Mouse (Mus musculus): Measurements from ENCODE around the gene Prox2. TPM values are rescaled to one million over a fixed set of nuclear protein-coding genes. Genes with fewer than 3 reads are reported as not detected.

The Prox2 gene
- polyA plus RNA-seq, 1 experiment from 2014 or later, result 2.4 TPM

DNA sequence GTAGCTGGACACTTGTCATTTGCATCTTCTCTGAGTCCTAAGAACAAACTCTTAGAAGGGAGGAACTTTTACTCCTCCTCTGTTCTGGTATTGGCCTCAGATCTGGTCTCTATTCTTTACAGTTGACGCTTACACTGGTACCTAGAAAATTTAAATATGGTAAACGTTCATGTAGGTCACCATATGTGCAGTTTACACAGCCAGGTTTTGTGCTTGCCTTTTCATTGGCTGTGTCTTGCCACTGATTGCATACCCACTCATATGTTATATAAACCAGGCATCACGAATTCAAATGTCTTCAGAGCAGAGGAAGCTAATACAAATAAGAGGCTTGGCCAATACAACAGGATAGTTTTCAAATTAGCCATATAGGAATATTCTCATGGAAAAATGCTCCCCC is 33.5 kb downstream of the Prox2 start:
- Histone ChIP-seq H3K27me3 (no peaks in the 10 kb centered on the region), H3K4me1 (no peaks in the 10 kb centered on the region), H3K27ac (no peak overlapping the region), H3K4me2 (no peak overlapping the region), H3K9ac (no peak overlapping the region), H3K4me3 (no peak overlapping the region), H3K36me3 (ENCODE audit: poor library complexity, severe bottlenecking) (peaks cover 29% of the 10 kb centered on the region), H3K9me3 (replicated peaks) (no peaks in the 10 kb centered on the region)
- ATAC-seq, result no peak
- 93% methylated on average over 3 of the region's 3 CpGs for WGBS

DNA sequence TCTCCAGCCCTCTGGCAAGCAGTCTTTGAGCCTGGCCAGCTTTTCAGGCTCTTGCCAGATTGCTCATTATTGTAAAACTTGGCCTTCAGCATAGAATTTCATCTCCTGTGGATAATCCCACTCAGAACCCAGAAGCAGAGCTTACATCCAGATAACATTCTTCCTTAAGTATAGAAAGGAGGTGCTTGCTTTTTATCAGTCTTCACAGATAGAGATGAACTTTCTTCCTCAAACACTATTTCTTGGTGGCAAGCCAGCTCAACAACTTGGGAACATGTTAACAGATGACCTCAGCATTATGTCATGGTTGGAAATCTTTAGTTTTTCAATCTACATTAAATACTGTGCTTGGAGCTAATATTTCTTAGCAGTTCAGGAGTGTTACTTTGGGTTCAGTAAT is 39.5 kb downstream of the Prox2 start:
- peaks cover 63% of the 10 kb centered on the region for H3K36me3 ChIP-seq (ENCODE audit: poor library complexity, severe bottlenecking)
- H3K4me2 ChIP-seq, result no peak overlapping the region
- no peak overlapping the region for H3K27ac ChIP-seq
- no peaks in the 10 kb centered on the region for H3K27me3 ChIP-seq
- no peaks in the 10 kb centered on the region for H3K9me3 ChIP-seq (replicated peaks)
- H3K9ac ChIP-seq, result no peak overlapping the region
- H3K4me1 ChIP-seq, result no peaks in the 10 kb centered on the region
- no peak for ATAC-seq
- no peak overlapping the region for H3K4me3 ChIP-seq

DNA sequence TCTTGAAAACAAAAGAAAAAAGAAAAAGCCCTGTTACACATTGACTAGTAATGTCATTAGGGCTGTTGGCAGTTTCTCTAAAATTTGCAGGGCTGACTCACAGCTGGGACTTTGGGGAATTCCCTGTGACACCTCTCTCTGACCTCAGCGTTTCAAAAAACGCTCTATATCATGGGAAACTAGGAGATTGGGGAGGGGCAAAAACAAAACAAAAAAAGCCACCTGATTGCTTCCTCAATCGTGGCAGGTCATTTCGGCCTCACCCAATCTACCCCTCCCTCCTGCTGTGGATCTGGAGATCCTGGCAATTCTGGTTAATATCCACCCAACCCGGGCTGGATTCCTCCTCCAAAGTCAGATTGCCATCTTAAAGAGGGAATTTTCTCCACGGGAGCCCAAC is 59.3 kb downstream of the Prox2 start:
- ATAC-seq, result no peak
- no peak overlapping the region for H3K4me3 ChIP-seq
- no peak overlapping the region for H3K9ac ChIP-seq
- no peaks in the 10 kb centered on the region for H3K27me3 ChIP-seq
- H3K27ac ChIP-seq, result no peak overlapping the region
- 86% methylated on average over 6 of the region's 6 CpGs for WGBS
- no peaks in the 10 kb centered on the region for H3K9me3 ChIP-seq (replicated peaks)
- H3K4me1 ChIP-seq, result no peaks in the 10 kb centered on the region
- no peak overlapping the region for H3K4me2 ChIP-seq
- H3K36me3 ChIP-seq (ENCODE audit: poor library complexity, severe bottlenecking), result peaks cover 65% of the 10 kb centered on the region

Other genes with a start within 250 kb of the Prox2 start
- gene Ltbp2, start 234.2 kb downstream of the Prox2 start, polyA plus RNA-seq (2015; fragmentation: Nextera tagmentation; extraction: Ambion mirVana), result 0.13 TPM in 1 of 2 replicates, not detected in the other
- 146 and 167 TPM in 2 replicates for gene Fcf1, start 139.9 kb downstream of the Prox2 start, polyA plus RNA-seq (2015; fragmentation: Nextera tagmentation; extraction: Ambion mirVana)
- gene Arel1, start 139.9 kb downstream of the Prox2 start, polyA plus RNA-seq (2015; fragmentation: Nextera tagmentation; extraction: Ambion mirVana), result 22.1 and 26.7 TPM in 2 replicates
- gene Ylpm1, start 114.4 kb downstream of the Prox2 start, polyA plus RNA-seq (2015; fragmentation: Nextera tagmentation; extraction: Ambion mirVana), result 41.6 and 45.1 TPM in 2 replicates
- gene Dlst, start 74 bp upstream of the Prox2 start, polyA plus RNA-seq (2015; fragmentation: Nextera tagmentation; extraction: Ambion mirVana), result 94.2 and 109 TPM in 2 replicates
- gene Rps6kl1, start 40.5 kb upstream of the Prox2 start, polyA plus RNA-seq (2015; fragmentation: Nextera tagmentation; extraction: Ambion mirVana), result 8.6 and 12.2 TPM in 2 replicates
- gene Pgf, start 67.0 kb upstream of the Prox2 start, polyA plus RNA-seq (2015; fragmentation: Nextera tagmentation; extraction: Ambion mirVana), result 7.0 and 8.3 TPM in 2 replicates
- 93.1 and 100 TPM in 2 replicates for gene Eif2b2, start 108.7 kb upstream of the Prox2 start, polyA plus RNA-seq (2015; fragmentation: Nextera tagmentation; extraction: Ambion mirVana)
- gene Mlh3, start 159.8 kb upstream of the Prox2 start, polyA plus RNA-seq (2015; fragmentation: Nextera tagmentation; extraction: Ambion mirVana), result 7.5 and 9.8 TPM in 2 replicates
- 69.2 and 75.7 TPM in 2 replicates for gene Acyp1, start 177.7 kb upstream of the Prox2 start, polyA plus RNA-seq (2015; fragmentation: Nextera tagmentation; extraction: Ambion mirVana)
- gene Zc2hc1c, start 177.8 kb upstream of the Prox2 start, polyA plus RNA-seq (2015; fragmentation: Nextera tagmentation; extraction: Ambion mirVana), result 1.0 and 1.4 TPM in 2 replicates
- 13.4 and 15.6 TPM in 2 replicates for gene Nek9, start 228.6 kb upstream of the Prox2 start, polyA plus RNA-seq (2015; fragmentation: Nextera tagmentation; extraction: Ambion mirVana)